Mouse (Mus musculus): ENCODE data around the gene Cpa1.

Gene Cpa1

DNA sequence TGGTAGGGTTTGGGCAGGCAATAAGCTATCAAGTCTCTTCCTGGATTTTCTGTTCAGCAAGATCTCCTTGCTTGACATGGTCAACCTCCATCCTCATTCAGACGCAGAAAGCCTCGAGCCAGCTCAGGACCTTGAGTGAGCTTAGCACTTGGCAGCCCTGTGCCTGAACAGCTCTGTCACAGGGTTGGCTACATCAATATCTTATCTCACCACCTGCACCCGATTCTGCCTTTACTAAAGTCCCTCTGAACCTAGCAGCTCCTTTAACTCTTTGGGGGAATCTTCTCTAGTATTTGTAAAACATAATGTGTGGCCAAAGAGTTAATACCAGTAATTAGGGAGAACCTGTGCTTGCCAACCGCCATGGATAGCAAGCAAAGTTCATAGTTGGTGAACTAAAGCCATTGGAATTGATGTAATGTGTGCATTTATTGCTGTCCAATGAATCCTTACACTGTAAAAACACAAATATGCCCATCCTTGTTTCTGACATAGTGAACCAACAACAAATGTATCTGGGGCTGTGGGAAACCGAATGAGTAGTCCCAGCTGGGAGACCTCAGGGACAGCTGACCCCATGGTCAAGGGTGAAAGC lies at the start of gene Cpa1:
Cpa1 (plus strand) TSS at position 545 of the 595 bp plus-strand sequence.
- no peak for DNase-seq

DNA sequence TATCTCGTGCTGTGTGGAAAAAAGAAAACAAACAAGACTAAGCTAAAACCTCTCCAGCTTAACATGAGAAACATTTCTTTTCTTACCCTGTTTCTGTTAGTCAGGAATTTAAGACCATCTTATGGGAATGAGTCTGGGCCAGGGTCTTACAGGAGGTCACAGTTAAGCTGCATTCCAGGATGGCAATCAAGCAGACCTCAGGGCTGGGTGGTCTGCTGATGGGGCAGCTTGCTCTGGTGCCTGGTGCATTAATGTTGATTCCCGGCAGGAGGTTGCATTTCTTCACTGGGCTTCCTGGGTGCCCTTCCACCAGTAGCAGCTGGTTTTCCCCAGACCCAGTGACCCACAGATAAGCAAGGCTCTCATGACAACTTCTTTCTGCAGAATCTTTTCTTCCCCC lies 49.2 kb upstream of the Cpa1 start:
- DNase-seq: no peak

DNA sequence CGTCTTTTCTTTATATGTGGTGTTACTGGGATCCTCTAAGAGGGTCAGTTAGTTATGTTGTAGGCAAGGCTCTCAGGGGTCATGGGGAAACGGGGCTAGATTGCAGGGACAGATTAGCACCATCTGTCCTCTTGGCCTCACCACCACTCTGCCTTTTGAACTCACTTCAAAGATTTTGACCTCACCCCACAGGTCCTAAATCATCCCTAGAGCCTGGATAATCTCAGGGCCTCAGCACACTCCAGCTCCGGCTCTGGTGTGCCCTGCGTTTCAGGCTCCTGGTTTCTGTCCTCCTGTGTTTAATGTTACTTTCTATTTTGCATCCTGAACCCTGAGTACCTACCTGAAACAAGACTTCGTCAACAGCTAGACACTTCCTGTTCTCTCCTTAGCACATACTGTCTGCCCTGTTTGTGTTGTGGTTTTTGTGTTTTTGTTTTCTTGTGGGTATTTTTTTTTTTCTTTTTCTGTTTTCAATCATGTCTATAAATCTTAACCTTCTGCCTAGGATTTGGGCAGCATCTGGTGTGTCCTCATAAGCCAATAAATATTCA lies 47.1 kb upstream of the Cpa1 start:
- DNase-seq: no peak

DNA sequence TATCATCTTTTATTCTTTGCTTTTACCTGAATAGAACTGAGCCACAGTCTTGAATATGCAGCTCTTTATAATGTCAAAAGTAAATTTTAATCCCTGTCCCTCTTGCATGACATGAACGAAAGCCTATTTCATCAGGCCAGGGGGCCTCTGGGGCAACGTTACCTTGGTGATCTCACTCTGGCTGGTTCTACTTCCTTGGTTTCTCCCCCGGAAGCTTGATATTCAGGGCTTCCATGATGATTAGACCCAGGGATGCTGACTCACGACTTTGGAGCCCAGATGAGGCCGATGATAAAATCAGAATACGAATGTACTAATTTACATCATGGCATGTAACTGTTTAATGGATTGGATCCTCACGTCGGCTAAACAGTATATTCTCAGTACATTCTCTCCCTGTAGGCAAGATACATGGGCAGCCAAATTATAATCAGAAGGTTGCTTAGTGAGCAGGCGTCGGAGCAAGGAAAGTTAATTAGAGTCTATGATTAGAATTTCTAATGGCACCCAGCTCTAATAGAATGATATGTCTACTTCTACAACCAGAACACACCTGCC lies 46.5 kb upstream of the Cpa1 start:
- DNase-seq: no peak

DNA sequence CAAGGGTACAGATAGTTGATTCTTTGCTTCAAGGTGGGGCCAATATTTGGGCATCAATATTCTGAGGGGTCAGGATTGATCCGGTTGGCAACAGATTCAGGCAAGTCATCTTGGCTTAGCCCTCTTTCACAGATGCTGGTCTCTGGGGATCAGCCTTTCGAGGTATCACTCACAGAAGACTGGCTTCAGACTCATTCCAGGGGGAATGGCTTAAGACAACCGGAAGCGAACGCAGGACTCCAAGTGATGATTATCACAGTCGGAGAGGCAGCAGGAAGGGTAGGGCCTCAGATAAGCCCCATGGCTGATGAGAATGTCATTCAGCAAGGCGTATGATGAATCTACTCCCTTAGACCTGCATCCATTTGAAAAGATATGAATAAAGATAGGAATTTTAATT lies 44.7 kb upstream of the Cpa1 start:
- DNase-seq: no peak

DNA sequence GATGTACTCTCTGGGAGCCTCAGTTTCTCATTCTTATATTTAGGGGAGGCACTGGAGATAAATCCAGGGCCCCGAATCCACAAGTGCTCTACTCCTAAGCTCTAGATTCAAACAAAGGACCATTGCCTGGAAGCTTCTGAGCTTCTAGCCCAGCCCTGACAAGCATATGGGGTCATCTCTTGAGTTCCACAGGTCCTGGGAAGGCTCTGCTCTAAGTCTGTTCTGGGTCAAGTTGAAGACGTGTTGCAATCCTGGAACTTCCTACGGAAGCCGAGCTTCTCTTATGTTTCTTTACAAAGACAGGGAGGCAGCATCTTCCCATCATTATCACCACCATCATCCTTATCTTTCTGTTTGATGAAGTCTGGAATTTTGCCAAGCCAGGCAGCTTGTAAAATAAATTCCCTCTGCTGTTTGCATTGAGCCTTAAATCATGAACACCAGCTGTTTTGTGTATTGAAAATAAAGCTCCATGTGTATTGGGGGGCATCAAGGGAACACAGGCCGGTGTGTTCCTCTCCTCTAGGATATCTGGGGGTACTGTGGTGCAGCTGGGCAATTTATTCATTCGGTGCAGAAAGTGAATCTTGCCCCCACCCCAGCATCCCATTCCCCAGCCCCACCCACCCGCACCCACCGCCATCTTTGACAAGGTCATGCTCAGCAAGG lies 42.7 kb upstream of the Cpa1 start:
- DNase-seq: no peak

DNA sequence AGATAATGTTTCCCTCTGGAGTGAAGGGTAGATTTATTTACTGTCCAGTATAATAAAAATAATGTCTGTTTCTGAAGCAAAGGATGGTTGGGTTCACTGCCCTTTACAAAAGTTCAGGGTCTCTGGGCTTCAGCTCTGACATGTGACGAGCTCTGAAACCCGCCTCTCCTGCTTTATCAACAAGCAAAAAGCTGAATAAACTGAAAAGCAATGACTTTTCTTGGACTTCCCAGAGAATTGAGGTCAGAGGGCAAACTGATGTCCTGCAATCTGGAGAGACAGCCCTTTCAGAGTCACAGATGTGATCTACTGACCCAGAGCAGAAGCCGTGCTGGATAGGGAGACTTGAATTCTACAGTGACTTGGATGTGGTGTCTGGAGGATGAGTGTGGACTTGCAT lies 39.0 kb upstream of the Cpa1 start:
- no peak for DNase-seq

DNA sequence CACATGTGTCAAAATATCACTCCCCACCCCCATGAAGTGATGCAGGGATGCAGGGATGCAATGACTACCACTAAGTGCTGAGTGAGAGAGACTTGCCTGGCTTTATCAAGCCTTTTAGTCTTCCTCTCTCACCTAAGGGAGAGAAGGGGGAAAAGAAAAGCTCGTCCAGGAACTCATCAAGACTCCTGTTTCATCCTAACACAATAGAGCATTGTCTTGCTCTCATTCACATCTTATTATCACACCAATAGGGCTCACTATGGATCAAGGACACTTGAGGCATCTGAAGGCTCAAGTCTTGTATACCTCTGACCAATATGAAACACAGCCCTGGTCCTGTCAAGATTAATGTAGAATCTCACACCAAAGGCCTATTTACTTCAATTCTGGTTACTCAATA lies 38.0 kb upstream of the Cpa1 start:
- DNase-seq: no peak

DNA sequence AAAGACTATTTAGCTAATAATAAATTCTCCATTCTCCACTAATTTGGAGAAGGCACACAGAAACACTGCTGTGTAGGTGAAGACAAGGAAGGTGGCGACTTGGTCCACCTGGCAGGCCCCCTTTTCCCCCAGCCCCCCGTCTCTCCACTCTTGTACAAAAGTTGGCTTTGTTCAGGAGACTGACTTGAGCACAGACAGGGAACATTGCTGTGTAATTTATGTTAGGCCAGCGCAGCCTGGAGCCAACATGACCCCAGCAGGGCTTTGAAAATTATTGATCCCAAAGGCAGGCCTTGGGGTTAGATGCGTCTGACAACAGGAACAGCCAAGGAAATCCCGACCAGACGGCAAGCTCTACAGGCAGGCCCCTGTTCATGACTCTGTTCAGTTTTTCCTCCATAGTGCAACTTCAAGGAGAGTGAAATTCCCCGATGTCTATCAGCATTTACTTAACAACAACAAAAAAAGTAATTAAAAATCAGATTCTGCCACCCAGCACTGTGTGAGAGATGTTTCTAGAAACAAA lies 34.6 kb upstream of the Cpa1 start:
- DNase-seq: no peak

DNA sequence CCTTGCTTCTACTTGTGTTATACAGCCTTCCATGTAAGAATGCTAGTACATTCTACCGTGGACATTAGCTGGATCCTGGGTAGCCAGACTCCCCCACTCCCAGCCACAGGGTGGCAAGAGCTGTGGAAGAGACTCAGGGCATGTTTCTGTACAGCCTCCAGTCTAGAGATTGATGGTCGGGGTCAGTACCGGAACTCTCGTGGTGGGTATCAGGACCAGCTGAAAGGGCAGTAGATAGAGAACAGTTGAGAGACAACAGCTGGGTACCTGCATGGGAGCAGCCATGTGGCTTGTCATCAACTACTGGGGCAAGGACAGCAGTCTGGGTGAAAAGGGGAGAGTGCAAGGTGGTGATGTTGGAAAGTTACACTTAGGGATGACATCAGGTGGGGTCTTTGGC lies 33.9 kb upstream of the Cpa1 start:
- no peak for DNase-seq

DNA sequence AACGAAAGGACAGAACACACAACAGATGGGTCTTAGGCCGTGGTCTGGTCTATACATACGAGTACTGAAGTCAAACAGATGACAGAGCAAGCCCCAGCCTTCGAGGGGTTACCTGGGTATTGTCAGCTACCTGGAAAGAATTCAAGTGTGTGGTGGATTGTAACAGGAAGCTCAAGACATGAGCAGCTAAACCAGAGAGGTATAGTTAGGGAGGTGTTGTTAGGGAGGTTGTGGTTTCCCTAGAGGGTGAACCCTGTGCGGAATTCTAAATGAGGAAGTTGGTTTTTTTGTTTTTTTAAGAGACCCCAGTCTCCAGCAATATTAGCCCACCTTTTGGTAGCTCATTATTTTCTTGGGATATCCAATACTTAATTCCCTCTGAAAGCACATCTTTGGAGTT lies 33.3 kb upstream of the Cpa1 start:
- DNase-seq: no peak

DNA sequence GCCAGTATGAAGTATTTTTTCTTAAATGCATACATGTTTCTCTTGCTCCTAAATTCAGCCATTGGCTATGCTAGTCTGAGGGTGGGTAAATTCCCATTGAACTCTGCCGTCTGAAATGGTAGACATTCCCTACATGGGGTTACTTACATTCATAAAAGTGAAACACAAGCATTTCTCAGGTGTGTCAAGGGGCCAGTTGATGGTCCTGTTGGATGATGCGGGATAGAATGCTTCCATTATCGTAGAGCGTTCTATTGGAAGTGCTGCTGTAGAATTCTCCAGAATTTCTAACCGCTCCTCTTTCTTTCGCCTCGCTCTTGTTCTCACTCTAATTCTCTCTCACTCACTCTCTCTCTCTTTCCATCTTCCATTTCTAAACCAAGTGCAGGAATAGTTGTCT lies 28.3 kb upstream of the Cpa1 start, which contains the start of gene Cpa5:
Cpa5 (plus strand) TSS at position 301 of the 400 bp plus-strand sequence.
- DNase-seq: no peak

DNA sequence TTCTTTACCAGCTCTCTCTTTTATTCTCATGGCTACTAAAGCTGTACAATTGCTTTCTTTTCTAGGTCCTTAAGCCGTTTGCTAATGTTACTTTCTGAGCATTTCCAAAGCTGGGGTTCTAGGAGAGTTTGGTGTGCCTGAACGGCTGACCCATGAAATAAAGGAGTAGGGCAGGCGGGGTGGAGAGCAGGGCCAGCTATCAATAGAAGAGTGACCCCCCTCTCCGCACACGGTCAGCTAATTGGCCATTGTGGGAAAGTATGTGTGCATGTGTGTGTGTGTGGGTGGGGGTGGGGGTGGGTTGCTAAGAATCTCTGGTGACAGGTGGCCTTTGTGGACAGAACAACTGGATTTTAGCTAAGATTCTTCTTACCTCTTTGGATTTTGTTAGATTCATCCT lies 27.8 kb upstream of the Cpa1 start:
- no peak for DNase-seq

DNA sequence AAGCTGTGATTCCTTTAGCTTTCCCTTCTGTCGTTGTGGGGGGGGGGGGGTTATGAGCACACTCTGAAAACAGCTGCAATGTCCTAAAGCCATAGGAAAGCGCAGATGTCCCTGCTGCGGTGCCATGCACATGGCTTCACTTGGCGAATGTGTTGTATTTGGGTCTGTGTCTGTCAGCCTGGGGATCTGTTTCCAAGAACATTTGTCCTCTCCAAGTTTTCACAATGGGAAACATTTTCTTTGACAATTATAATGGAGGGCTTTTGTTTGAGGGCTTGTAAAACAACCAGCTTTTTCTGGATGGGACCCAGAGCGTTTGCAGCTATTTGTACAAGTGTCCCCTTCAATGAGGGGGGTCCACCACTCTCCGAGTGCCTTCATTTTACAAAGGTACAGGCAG lies 24.8 kb upstream of the Cpa1 start:
- DNase-seq: no peak

DNA sequence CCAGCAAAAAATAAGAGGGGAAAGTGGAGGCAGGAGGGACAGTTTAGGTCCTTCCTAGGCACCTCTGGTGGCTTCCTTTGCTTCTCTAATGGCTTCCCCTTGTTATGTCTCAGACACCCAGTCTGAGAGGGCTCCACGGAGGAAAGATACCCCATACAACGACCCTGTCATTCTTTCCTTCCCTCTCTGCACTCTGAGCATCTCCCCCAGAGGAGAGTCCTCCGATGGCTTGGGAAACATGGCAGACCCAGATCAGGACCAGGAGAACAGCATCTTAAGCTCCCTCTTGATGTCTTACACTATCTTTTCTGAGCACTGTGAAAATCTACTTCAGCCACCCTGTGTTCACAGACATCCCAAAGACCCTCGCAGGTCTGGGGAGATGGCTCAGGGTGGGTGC lies 23.3 kb upstream of the Cpa1 start:
- no peak for DNase-seq

DNA sequence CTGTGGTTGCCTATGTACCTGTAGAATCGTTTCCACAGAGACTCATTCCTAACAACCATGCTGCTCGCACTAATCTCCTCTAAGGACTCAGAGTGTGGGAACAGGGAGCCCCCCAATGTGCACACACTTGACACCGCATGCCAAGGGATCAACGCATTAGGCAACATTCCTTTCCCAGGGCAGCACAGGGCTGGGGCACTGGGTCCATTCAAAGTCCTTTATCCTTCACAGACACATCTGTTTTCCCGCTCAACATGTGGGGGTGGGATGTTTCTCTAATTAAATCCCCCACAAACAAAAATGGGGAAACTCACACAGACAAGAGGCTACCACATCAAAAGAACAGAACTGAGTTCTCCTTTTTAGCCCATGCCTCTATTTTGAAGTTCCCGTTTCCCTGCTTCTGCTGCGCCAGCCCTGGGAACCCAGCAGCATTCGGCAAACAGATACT lies 22.5 kb upstream of the Cpa1 start:
- peak; percentile 10 for DNase-seq

DNA sequence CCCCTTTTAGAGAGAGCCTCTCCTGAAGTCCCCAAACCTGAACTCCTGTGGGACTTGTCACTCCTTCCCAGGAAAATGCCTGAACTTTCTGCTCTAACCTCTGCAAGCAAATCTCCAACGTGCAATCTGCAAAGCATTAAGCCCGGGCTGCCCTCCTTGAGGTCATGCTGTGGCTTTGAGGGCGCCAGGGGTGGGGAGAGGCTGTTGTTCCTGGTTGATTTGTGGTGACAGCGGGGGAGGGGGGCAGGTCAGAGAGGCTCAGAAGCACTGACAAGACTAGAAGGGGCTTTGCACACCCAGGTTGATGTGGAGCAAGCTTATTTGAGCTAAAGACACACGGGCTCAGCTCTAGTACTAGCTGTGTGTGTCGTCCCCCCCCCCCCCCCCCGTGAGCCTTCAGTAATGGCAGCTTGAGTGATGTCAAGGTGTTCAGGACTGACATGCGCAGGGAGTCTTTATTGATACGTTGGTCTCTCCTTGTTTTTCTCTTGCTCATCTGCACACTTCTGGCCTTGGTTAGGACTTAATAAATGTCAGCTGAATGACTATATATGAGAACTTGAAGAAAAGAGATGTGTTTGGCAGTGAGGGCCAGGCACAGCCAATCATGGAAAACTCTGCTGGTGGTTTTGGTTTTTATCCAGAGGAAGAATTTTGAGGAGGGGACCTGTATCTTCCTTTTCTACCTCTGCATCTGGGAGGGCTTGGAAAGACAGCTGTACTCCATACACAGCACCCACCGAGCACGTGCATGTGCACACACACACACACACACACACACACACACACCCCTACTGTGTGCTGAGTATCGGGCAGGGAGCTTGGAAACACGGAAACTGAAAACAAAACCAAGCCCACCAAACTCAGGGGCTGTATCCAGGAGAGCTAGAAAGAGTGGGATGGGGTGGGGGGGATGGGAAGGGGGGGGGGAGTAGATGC lies 21.7 kb upstream of the Cpa1 start:
- peak; percentile 8 for DNase-seq

DNA sequence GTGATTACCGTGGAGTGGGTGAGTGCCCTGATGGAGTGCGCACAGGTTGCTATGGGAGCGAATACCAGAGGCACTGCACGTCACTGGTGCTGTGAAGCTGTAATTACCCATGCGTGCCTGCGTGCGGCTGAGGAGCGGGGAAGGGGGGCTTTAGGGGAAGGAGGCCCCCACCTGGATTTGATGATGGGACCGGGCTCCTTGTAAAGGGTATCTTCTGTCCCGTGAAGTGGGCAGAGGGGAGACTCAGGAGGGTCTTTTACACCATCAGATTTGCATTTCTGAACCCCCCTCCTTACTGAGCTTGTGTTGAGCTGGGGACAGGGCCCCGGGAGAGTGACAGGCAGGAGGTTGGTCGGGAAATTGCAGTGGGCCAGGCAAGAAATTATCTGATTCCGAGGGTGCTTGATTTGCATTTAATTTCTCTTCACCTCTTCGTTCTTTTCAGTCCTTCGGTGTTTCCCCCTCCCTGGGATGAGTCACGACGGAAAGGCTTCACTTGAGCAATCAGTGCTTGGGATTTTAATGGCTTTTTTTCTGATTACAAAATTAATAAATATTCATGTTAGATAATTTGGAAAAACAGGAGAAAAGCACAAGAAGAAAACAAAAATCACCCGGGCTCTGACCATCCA lies 20.9 kb upstream of the Cpa1 start:
- peak; percentile 9 for DNase-seq

DNA sequence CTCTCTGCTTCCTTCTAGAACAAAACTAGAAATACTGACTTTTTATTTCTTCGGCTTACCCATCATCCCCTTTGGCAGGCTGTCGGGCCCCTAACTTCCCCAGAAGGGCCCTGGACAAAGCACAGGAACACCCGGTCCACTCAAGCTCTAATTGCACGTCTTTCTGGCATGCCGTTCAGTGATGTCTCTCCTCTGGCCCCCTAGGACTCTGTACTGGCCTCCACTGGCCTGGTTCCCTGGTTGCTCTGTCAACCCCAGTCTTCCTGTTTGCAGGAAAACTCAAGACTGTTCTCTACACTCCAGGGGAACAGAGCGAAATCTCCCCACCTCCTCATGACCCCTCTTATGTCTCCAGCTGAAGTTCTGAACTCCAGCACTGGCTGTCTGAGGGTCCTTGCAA lies 20.3 kb upstream of the Cpa1 start:
- no peak for DNase-seq

DNA sequence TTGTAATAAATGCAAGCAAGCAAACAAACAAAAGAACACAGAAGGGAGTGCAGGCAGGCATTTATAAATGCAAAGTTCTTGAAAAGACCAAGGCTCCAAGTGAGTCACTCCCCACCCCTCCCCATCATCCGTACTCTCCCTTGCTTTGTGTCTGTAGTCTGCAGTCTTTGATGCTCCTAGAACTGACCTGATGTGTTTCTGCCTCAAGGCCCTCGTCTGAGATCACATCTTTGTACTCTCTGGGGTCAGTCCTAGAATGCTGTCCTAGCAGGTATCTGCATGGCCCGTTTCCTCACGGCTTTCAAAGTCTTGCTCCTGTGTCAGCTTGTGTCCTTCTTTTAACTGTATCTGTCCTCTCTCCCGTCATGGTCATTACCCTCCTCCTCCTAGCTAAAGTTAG lies 19.4 kb upstream of the Cpa1 start:
- DNase-seq: no peak

DNA sequence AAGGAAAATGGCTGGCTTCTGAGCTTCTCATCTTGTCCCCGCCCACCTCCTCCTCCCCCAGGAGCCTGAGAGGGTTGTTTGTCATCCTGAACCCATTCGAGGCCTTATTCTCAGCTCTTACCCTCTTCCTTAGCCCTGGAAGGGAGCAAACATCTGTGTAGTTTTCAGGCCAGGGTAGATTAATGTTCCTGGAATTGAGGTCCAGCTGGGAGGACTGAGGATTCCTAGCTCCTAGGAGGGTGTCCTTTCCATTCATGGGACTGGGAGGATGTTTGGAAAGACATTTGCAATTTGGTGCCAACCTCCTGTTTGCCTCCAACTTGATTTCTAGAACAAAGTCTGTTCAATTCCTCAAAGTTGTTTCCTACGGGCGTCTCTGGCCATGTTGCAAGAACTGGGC lies 18.4 kb upstream of the Cpa1 start:
- DNase-seq: no peak

DNA sequence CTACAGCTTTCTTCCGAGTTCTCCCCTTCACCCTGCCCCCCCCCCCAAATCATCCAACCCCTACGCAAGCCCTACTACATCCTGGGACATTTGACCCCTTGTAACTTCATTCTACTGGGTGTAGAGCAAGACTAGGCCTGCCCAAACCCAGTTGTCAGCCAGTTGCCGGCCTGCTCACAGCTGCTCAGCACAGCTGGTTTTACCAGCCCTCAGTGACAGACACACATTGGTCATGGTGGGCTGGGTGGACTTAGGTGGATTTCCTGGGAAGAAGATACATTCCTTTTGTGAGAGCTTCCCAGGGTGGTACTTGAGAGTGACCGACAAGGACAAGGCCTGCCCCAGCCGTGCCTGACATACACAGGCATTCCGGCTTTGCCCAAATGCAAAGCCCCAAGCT lies 18.0 kb upstream of the Cpa1 start:
- DNase-seq: no peak
